Mouse (Mus musculus) bone marrow macrophage, adult 2 months (primary cell): ENCODE measurements at regions not wholly inside any gene's neighbourhood (a gene's known extent, or its start where the extent isn't known, plus 50 kb on each side); places are given as distances from the start of the nearest gene placed in this dataset.

Source experiments
- CTCF ChIP-seq: IDR thresholded peaks from 2 replicates; pipeline ENCODE4 v1.5.1; 2012; ENCODE audit warnings: low read depth, mild to moderate bottlenecking, low read length, moderate library complexity
- POLR2A ChIP-seq: IDR thresholded peaks from 2 replicates; pipeline ENCODE4 v1.6.1; 2012; ENCODE audit warnings: mild to moderate bottlenecking, low read depth, low read length, borderline replicate concordance

DNA sequence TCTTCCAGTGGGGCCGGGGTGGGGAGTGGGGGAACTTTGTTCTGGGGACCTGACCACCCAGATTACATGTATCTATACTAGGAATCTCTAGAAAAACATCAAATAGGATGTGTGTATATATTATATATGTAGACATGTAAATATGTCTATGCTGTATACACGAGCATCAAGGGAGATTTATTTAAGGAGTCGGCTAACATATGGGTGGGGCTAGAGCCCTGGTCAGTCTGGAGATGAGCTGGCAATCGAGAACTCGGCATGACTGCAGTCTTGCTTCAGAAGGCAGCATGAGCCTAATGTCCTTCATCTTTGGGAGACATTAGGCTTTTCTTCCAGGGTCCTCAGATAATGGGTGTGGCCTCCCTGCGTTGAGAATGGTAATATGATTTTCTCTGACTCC is 97.0 kb downstream of the Rap2a start:
- TF ChIP-seq POLR2A (no peak), CTCF (no peak)
